Mouse (Mus musculus) forebrain, embryonic 11.5 days (tissue): ENCODE results near the gene Fads2. TPM values are rescaled to one million over a fixed set of nuclear protein-coding genes. Genes with fewer than 3 reads are reported as not detected.
A peak's percentile ranks its signal among the peaks of the same experiment; 100 is the strongest.

Source experiments
- ATAC-seq: fragments of 200-750 bp; cut with Nextera tagmentation; replicated peaks from 2 replicates; pipeline ENCODE4 v1.8.0; 2017; ENCODE audit warnings: moderate TSS enrichment; ENCODE audit not compliant: low FRiP score
- DNase-seq: peaks from one replicate; pipeline ENCODE4 v3.0.0-alpha.2; 2017; ENCODE audit warnings: low spot score
- H3K27ac ChIP-seq: fragments of 300-500 bp; sonication (generic); 2 replicates; pipeline ENCODE4 v1.5.1; 2014; ENCODE audit warnings: low read depth, low read length
- H3K27me3 ChIP-seq: fragments of 300-500 bp; sonication (generic); 2 replicates; pipeline ENCODE4 v1.6.1; 2014; ENCODE audit warnings: mild to moderate bottlenecking, low read length, mixed read lengths; ENCODE audit not compliant: control insufficient read depth, insufficient read depth
- H3K36me3 ChIP-seq: fragments of 300-500 bp; sonication (generic); 2 replicates; pipeline ENCODE4 v1.6.1; 2014; ENCODE audit warnings: mild to moderate bottlenecking, low read length, moderate library complexity, mixed read lengths; ENCODE audit not compliant: control insufficient read depth, insufficient read depth
- H3K4me1 ChIP-seq: fragments of 300-500 bp; sonication (generic); replicated peaks from 2 replicates; pipeline ENCODE4 v1.6.1; 2014; ENCODE audit warnings: low read length, mixed read lengths; ENCODE audit not compliant: control insufficient read depth, insufficient read depth
- H3K4me2 ChIP-seq: fragments of 300-500 bp; sonication (generic); 2 replicates; pipeline ENCODE4 v1.6.1; 2014; ENCODE audit warnings: low read depth, mild to moderate bottlenecking, low read length, moderate library complexity, mixed read lengths; ENCODE audit not compliant: severe bottlenecking
- H3K4me3 ChIP-seq: fragments of 300-500 bp; sonication (generic); 2 replicates; pipeline ENCODE4 v1.5.1; 2014; ENCODE audit warnings: low read depth, low read length
- H3K9ac ChIP-seq: fragments of 300-500 bp; sonication (generic); 2 replicates; pipeline ENCODE4 v1.6.1; 2014; ENCODE audit warnings: low read length
- H3K9me3 ChIP-seq: fragments of 300-500 bp; sonication (generic); 2 replicates; pipeline ENCODE4 v1.6.1; 2016; ENCODE audit warnings: low read length, mixed read lengths; ENCODE audit not compliant: control insufficient read depth
- WGBS: fragments of 180-500 bp; shearing (Covaris S2); extraction: QIAGEN DNeasy Blood & Tissue Kit; methylation state at CpG from one replicate; pipeline ENCODE4 v1.1.7; 2014; 5-methylcytosine and 5-hydroxymethylcytosine counted together
- polyA plus RNA-seq: library from polyadenylated mRNA; unstranded; fragments of >200 nt; fragmentation: Nextera tagmentation; extraction: Ambion mirVana; gene quantifications from 2 replicates; pipeline ENCODE4 v1.2.1, GENCODE M21; 2014

The Fads2 gene
- polyA plus RNA-seq, 1 experiment from 2014 or later, result 75.9 TPM

DNA sequence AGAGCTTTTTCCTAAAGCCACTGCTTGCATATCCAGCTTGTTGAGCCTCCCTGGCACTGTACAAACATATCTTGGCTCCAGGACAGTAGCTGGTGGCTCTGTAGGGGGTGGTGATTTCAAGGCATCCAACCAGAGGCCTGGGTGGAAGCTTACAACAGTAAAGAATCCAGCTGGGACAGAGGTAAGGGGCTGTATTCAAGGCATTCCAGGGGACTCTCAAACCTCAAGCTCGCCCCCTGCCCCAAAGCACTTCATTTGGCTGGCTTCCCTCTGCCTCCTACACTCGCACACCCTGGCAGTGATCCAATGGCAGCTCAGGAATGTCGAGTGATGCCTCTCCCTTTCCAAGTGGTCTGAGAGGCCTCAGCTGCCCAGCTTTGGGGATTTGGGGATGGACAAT is 62.6 kb downstream of the Fads2 start:
- no peak for DNase-seq
- no peaks in the 10 kb centered on the region for H3K9me3 ChIP-seq
- no peak overlapping the region for H3K4me3 ChIP-seq
- 36% methylated on average over 3 of the region's 3 CpGs for WGBS
- H3K4me2 ChIP-seq, result no peak overlapping the region
- H3K27ac ChIP-seq, result no peak overlapping the region
- H3K36me3 ChIP-seq, result no peaks in the 10 kb centered on the region
- peaks cover 4% of the 10 kb centered on the region; the same call in 1 of the 2 replicates for H3K4me1 ChIP-seq
- ATAC-seq, result no peak
- H3K9ac ChIP-seq, result no peak overlapping the region
- no peaks in the 10 kb centered on the region for H3K27me3 ChIP-seq

DNA sequence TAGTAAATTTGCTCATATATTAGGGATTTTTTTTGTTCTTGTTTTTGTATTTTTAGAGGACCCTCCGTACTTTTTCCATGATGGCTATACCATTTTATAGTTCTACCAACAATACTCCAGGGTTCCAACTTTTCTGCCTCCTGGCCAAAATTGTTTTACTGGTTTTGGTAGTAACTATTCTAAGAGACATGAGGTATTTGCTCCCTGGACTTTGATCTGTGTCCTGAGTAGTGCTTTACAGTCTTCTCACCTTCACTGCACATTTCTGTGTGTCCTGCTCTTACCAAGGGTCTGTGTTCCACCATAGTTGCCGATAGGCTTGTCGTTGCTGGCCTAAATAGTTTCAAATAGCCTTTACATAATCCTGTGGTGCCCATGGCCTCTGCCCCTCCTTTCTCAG is 63.2 kb downstream of the Fads2 start:
- Histone ChIP-seq H3K27me3 (no peaks in the 10 kb centered on the region), H3K9me3 (no peaks in the 10 kb centered on the region), H3K4me2 (no peak overlapping the region), H3K4me1 (peaks cover 4% of the 10 kb centered on the region; the same call in 1 of the 2 replicates), H3K36me3 (no peaks in the 10 kb centered on the region), H3K4me3 (no peak overlapping the region), H3K27ac (no peak overlapping the region), H3K9ac (no peak overlapping the region)
- DNase-seq (no peak), ATAC-seq (no peak)
- WGBS, result 83% methylated on average over 3 of the region's 3 CpGs

DNA sequence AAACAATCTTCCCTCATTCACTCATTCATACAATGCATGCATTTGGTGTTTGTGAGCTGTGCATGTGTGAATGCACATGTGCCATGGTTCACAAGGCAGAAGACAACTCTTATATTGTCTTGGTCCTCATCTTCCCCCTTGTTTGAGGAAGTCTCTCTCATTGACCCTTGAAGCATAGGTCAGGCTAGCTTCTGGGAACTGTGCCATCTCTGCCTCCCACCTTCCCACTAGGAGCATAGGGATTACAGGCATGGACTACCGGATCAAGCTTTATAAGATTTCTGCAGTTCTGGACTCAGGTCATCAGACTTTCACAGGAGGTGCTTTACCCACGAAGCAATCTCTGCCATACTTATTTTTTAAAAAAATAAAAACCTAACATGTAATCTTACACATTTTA is 64.0 kb downstream of the Fads2 start:
- H3K9ac ChIP-seq, result no peak overlapping the region
- 73% methylated on average over 2 of the region's 2 CpGs for WGBS
- ATAC-seq (no peak), DNase-seq (no peak)
- H3K27ac ChIP-seq, result no peak overlapping the region
- H3K36me3 ChIP-seq, result no peaks in the 10 kb centered on the region
- H3K4me3 ChIP-seq, result no peak overlapping the region
- H3K9me3 ChIP-seq, result no peaks in the 10 kb centered on the region
- H3K4me2 ChIP-seq, result no peak overlapping the region
- H3K27me3 ChIP-seq, result no peaks in the 10 kb centered on the region
- peaks cover 4% of the 10 kb centered on the region; the same call in 1 of the 2 replicates for H3K4me1 ChIP-seq

DNA sequence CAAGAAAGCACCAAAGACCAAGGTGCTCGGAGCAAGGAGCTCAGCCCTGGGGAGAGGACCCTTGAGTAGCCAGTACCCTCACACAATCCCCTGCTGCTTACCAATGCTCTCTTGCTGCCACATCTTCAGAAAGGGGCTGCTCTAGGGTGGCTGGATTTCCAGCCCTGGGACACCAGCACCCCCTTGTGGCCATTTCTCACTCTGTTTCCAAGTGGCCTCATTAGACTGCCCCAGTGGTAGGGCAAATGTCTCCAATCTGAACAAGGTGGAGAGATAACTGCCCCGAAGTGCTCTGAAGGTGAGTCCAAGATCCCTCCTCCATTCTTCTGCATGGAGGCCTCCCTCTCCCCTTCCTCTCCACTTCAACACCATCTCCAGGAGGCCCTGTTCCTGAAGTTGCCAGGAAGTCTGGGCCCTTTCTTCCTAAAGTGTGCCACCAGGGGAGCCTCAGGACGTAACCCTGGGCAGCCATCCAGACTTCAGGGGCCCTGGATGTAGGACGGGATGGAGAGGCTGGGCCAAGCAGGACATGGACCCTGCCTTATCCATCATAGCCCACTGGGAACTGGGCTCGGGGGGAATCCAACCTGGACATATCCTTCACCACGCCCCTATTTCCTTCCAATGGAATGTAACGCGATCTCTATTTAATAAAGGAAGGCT is 66.6 kb downstream of the Fads2 start:
- Histone ChIP-seq H3K27ac (no peak overlapping the region), H3K27me3 (no peaks in the 10 kb centered on the region), H3K4me3 (no peak overlapping the region), H3K9ac (no peak overlapping the region), H3K36me3 (no peaks in the 10 kb centered on the region), H3K4me1 (no peaks in the 10 kb centered on the region), H3K4me2 (no peak overlapping the region), H3K9me3 (no peaks in the 10 kb centered on the region)
- WGBS, result 56% methylated on average over 8 of the region's 8 CpGs
- DNase-seq (peak; percentile 90), ATAC-seq (peak; percentile 83)

DNA sequence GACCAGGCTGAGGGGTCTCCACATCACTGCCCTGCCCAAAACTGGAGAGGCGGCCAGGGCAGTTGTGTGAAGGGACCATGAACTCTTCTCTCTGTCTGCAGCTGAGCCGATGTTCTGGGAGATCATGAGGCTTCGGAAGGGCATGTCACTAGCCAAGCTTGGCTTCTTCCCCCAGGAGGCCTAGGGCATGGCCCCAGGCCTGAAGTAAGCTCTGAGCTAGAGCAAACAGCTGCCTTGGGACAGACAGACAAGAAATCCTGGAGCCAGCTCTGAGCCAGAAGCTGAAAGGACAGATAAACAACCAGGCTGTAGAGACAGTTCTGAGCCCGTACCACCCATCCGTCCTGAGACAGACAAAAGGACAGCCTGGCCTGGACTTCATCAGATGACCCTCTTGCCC is 67.2 kb downstream of the Fads2 start:
- Histone ChIP-seq H3K4me2 (no peak overlapping the region), H3K27ac (no peak overlapping the region), H3K36me3 (no peaks in the 10 kb centered on the region), H3K9me3 (no peaks in the 10 kb centered on the region), H3K27me3 (no peaks in the 10 kb centered on the region), H3K9ac (no peak overlapping the region), H3K4me1 (no peaks in the 10 kb centered on the region), H3K4me3 (no peak overlapping the region)
- no peak for ATAC-seq
- no peak for DNase-seq
- 85% methylated on average over 5 of the region's 5 CpGs for WGBS

DNA sequence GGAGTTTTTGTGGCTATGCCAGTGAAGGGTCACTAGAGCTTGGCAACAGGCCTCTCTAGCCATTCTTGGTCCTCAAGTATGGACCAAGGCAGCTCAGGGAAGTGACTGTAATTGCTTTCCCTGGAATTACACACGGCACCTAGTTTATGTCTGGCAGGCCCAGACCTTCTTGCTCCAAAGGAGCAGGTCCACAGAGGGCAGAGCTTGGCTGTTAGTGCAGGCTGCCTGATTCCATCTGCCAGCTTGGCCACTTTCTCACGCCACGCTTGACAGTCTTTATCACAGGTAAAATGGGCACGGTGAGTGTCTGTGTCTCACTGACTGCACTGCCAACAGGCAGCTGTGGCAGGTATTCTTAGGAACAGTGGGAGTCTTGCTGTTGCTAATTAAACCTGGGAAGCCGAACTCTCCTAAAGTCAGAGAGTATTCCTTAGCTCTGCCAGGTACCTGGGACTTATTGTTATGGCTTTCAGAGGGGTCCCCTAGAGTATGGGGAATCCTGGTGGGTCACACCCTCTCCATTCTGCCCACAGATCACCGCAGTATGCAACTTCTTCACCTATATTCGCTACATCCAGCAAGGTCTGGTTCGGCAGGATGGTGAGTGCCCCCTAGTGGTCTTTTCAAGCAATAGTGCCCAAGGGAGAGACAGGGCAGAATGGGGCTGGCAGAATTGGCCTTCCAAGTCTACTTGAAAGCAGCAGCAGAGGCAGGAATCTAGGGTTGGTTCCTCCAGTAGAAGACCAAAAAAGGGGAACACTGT is 68.2 kb downstream of the Fads2 start:
- H3K27ac ChIP-seq, result no peak overlapping the region

DNA sequence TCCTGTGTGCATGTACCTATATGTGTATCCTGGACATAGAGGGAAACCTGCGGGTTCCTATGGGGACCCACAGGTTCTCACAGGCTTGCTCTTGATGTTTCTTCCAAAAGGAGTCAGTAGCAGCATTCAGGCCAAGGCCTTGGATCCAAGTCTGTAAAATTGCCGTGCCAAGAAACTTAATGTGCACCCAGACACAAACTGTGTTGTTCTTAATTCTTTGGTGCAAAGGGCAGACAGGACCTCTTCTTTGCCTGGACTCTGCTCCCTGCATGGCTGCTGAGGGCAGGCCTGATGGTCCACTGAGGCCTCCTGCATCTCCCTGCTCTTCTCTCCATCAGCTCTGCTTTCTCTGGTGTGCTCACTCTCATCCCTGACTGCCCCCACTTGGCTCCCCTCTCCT is 71.8 kb downstream of the Fads2 start:
- no peaks in the 10 kb centered on the region for H3K27me3 ChIP-seq
- ATAC-seq (no peak), DNase-seq (no peak)
- H3K36me3 ChIP-seq, result no peaks in the 10 kb centered on the region
- H3K4me2 ChIP-seq, result no peak overlapping the region
- H3K4me1 ChIP-seq, result no peaks in the 10 kb centered on the region
- no peak overlapping the region for H3K4me3 ChIP-seq
- H3K9me3 ChIP-seq, result no peaks in the 10 kb centered on the region
- no peak overlapping the region for H3K27ac ChIP-seq
- no peak overlapping the region for H3K9ac ChIP-seq
- 89% methylated on average over 2 of the region's 2 CpGs for WGBS

More for the DNA sequence above, 68.2 kb downstream of the Fads2 start:
- Histone ChIP-seq H3K36me3 (no peaks in the 10 kb centered on the region), H3K27me3 (no peaks in the 10 kb centered on the region), H3K9ac (no peak overlapping the region), H3K4me3 (no peak overlapping the region), H3K4me1 (no peaks in the 10 kb centered on the region), H3K4me2 (no peak overlapping the region), H3K9me3 (no peaks in the 10 kb centered on the region)
- DNase-seq, result peak; percentile 75
- WGBS, result 29% methylated on average over 8 of the region's 8 CpGs
- ATAC-seq, result peak; percentile 57

DNA sequence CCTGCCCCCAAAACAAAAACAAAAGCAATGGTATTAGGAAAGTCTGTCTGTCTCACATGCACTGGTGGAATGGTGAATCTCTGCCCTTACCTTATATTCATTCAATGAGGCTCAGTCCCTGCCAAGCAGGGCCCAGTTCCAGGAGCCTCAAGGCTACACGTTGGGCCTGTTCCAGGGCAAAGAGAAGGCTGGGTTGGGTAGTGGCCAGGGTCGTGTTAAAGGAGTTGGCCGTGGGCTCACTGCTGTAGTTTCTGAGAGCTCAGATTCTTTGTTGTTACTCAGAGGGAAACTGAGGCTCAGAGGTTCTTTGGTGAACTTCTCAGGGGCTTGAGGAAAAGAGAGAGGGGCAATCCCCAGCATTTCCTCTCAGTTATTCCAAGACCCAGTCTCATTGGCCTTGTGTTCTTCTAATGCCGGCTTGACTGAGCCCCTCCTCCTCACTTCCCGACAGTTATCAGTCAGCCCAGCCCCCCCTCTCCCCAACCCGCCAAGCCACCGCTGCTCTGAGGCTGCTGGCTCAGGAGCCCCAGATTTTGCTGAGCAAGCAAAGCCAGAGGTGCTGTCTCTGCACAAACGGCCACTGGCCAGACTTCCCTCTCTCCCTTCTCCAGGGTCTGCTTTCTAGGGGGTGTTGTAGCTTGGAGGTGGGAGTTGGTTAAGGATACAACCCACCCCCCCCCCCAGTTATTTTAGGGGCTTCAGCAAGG is 76.2 kb downstream of the Fads2 start:
- ATAC-seq (no peak), DNase-seq (no peak)
- no peak overlapping the region for H3K4me3 ChIP-seq
- H3K9me3 ChIP-seq, result no peaks in the 10 kb centered on the region
- no peaks in the 10 kb centered on the region for H3K27me3 ChIP-seq
- WGBS, result 31% methylated on average over 8 of the region's 8 CpGs
- no peaks in the 10 kb centered on the region for H3K4me1 ChIP-seq
- no peak overlapping the region for H3K4me2 ChIP-seq
- no peak overlapping the region for H3K9ac ChIP-seq
- H3K27ac ChIP-seq, result no peak overlapping the region
- no peaks in the 10 kb centered on the region for H3K36me3 ChIP-seq
